Mouse (Mus musculus): ENCODE results near the gene Iqsec1.

GRCm38 (mm10) chr6:90736074-90736672 is 252.3 kb downstream of the Iqsec1 start:
- TF ChIP-seq CTCF (IDR thresholded peaks at IDR 0.05; ENCODE audit: low read depth) (no peak), EP300 (IDR thresholded peaks at IDR 0.05; ENCODE audit: low read depth) (no peak)

Measured in heart, postnatal 0 days (tissue).